Mouse (Mus musculus): Measurements from ENCODE around the gene Fubp1.

The Fubp1 gene

GRCm38 (mm10) chr3:152277912-152278311 lies 67.7 kb downstream of the Fubp1 start:
- no peak for DNase-seq (ENCODE audit: low spot score)

- no peak for DNase-seq (ENCODE audit: low spot score)
Measured at GRCm38 (mm10) chr3:152278431-152278830, 68.2 kb downstream of the Fubp1 start.

- no peak for DNase-seq (ENCODE audit: low spot score)
Measured at GRCm38 (mm10) chr3:152282126-152282525, 71.9 kb downstream of the Fubp1 start.

GRCm38 (mm10) chr3:152284306-152284705 lies 74.1 kb downstream of the Fubp1 start:
- DNase-seq (ENCODE audit: low spot score), result no peak

GRCm38 (mm10) chr3:152284759-152285158 lies 74.5 kb downstream of the Fubp1 start:
- no peak for DNase-seq (ENCODE audit: low spot score)

Measured in urinary bladder, postnatal 10 days (tissue).